Mouse (Mus musculus): ENCODE measurements around the gene Pex19.
A peak's percentile ranks its signal among the peaks of the same experiment; 100 is the strongest.

The Pex19 gene

GRCm38 (mm10) chr1:172133535-172133934 is 7.0 kb downstream of the Pex19 start:
- no peak for DNase-seq (ENCODE audit: low spot score in 2 of 2)

GRCm38 (mm10) chr1:172134072-172134471 is 7.5 kb downstream of the Pex19 start:
- no peak for DNase-seq (ENCODE audit: low spot score in 2 of 2)

- DNase-seq (ENCODE audit: low spot score in 2 of 2): no peak
These were observed 13.6 kb downstream of the Pex19 start for GRCm38 (mm10) chr1:172140160-172140559.

- no peak for DNase-seq (ENCODE audit: low spot score in 2 of 2)
These were observed 14.3 kb downstream of the Pex19 start for GRCm38 (mm10) chr1:172140825-172141224.

DNA sequence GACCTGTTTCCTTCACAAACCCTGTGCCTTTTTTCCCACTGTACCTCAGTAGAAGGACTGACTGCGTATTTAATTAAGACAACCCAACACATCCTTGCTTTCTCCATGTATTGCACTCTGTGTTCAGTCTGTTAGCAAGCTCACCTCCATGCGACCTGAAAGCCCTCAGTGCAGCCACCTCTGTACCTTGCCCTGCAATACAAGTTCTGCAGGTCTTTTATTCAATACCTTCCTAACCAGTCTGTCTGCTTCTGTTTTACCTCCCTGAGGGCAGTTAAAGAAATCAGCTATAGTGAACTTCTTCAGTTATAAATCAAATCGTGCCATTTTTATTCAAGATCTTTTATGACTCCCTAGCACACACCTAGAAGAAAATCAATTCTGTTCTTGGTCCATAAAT is 15.0 kb downstream of the Pex19 start:
- no peak for DNase-seq (ENCODE audit: low spot score in 2 of 2)

GRCm38 (mm10) chr1:172143570-172143969 is 17.0 kb downstream of the Pex19 start:
- peak; percentile 13 to 45 for DNase-seq (ENCODE audit: low spot score in 2 of 2)

GRCm38 (mm10) chr1:172147835-172148278 is 21.3 kb downstream of the Pex19 start, which contains the start of gene Dcaf8:
TSS of gene Dcaf8 (plus strand) at chr1:172148084.
- peak; percentile 92 to 94 for DNase-seq (ENCODE audit: low spot score in 2 of 2)

DNA sequence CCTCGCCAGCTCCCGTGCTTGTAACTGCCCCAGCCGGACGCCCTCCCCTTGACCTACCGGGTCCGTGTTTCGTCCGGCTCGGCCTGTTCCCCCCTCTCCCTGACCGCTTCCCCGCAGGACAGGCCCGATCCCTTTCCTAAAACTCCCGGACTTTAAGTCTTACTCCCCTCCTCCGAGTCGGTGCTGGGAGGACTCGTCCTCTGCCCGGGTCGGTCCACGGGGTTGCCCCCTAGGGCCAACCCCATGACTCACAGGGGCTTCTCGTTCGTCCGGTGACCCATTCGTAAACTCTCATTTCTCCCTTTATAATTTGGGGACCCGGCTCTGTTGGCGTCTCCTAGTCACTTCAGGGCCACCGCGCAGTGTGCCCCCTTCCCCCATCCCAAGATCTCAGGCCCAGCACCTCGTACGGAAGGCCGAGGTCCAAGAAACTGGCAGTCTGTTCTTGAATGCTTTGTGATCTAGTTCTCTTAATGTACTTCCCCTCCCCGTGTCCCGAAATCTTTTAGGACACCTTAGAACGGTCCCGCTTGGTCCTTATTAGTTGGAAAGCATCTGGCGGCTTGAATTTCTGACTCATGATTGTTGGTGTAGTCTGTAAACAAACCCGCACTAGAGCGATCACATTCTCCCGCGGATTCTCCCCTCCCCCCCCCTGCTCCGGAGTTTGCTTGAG is 21.9 kb downstream of the Pex19 start:
- DNase-seq (ENCODE audit: low spot score in 2 of 2): peak; percentile 3 to 44

DNA sequence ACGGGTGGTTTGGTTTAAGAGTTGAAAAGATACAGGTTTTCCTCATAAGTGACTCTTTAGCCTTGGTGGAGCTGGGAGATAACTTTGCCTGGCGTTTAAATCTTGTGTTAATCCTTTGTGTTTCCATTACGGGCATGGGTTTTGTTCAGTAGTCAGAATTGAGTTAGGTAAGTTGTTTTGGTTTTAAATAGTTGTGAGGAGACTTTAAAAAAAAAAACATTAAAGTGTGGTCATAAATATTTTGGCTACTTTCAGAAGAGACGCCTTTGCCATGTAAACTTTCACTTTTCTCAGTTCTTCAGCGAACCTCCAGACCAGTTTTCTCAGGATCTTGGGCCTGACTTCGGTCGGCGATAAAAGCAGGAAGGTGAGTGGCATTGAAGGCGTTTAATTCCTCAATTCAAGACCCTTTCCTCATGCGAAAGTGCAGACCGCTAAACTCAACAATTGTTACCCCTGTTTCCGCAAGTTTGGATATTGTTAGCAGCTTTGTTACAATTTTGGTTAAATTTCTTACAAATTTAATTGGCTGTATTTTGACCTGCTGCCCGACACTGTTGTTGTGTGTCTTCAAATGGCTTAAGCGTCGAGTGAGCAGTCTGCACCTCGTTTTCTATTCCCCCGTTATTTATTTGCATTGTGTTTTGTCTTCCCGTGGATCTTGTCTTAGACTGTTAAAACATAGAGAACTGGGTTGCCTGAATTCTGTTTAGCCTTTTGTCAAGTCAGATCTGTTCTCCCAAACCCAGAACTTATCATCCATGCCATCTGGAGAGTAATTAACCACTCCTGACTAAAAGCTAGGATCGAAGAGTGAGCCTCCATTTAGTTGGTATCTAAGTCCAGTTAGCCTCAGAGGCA is 22.6 kb downstream of the Pex19 start:
- no peak for DNase-seq (ENCODE audit: low spot score in 2 of 2)

GRCm38 (mm10) chr1:172154536-172154935 is 28.0 kb downstream of the Pex19 start:
- no peak for DNase-seq (ENCODE audit: low spot score in 2 of 2)

GRCm38 (mm10) chr1:172155518-172155917 is 29.0 kb downstream of the Pex19 start:
- no peak for DNase-seq (ENCODE audit: low spot score in 2 of 2)

DNA sequence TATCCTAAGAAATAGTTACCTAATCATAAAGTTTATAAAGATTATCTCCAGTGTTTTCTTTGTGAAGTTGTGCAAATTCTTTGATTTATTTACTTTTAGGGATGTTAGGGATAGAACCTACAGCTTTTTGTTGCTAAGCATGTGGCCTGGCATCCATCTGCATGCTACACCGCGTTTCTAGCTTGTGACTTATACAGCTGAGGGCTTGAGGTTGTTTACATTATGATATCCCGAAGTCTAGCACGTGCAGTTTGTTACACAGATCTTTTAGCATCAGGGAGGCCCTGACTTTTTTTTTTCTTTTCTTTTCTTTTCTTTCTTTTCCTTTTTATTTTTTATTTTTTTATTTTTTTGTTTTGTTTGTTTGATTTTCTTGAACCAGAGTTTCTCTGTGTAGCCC is 33.4 kb downstream of the Pex19 start:
- no peak for DNase-seq (ENCODE audit: low spot score in 2 of 2)

- DNase-seq (ENCODE audit: low spot score in 2 of 2): no peak
These were observed 34.0 kb downstream of the Pex19 start for GRCm38 (mm10) chr1:172160508-172160907.

GRCm38 (mm10) chr1:172162009-172162408 is 35.5 kb downstream of the Pex19 start:
- DNase-seq (ENCODE audit: low spot score in 2 of 2): peak in 1 of 2 experiments; percentile 15

DNA sequence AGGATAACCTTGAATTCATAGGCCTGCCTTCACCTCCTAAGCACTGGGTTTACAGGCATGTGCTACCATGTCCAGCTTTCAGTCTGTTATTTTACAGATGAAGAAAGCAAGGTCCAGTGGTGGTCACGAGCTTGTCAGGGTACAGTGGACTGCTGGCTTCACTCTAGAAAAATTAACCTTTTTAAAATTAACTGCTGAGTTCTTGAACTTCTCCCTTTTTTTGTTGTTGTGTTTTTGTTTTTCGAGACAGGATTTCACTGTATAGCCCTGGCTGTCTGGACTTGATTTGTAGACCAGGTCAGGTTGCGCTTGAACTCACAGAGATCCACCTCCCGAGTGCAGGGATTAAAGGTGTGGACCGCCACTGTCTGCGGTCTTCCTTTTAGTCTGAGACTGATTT is 36.4 kb downstream of the Pex19 start:
- no peak for DNase-seq (ENCODE audit: low spot score in 2 of 2)

DNA sequence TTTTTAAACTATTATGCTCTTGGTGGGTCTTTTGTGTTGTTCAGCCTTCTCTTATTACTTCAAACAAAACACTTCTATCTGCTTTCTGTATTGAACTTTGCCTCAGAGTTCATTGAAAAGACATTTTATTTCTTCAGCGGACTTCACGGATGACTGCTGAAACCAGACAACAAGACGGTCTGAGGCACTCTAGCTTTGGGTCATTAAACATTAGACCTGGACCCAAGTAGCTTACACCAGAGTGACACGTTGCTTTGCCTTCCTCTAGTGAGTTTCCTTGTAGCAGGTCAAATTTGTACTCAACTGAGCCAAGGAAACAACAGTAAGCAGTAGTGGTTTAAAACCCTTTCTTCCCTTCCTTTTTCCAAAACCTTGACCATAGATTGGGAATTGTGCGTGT is 41.4 kb downstream of the Pex19 start:
- no peak for DNase-seq (ENCODE audit: low spot score in 2 of 2)

DNA sequence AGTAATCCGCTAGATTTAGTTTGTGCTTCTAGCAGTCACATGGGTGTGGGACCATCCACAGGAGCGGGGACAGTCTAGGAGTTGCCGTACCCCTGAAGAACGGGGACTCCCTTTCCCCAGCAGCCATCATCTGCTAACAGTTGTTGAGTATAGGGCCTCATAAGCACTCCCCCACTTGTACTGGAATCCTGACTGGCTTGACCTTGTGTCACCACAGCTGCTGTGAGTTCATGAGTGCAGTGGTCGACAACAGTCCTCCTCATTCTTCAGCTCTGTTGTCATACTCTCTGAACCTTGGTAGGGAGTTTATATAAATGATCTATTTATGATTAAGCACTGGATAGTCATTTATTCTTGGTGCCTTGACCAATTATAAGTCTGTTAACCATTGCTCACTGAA is 43.3 kb downstream of the Pex19 start:
- no peak for DNase-seq (ENCODE audit: low spot score in 2 of 2)

DNA sequence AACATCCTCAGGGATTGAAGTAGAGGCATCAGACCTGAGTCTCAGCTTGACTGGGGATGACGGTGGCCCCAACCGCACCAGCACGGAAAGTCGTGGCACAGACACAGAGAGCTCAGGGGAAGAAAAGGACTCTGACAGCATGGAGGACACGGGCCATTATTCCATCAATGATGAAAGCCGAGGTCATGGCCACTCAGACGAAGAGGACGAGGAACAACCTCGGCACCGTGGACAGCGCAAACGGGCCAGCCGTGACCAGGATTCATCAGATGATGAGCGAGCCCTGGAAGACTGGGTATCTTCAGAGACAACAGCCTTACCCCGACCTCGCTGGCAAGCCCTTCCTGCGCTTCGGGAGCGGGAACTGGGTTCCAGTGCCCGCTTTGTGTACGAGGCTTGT is 45.8 kb downstream of the Pex19 start:
- DNase-seq (ENCODE audit: low spot score in 2 of 2): no peak

DNA sequence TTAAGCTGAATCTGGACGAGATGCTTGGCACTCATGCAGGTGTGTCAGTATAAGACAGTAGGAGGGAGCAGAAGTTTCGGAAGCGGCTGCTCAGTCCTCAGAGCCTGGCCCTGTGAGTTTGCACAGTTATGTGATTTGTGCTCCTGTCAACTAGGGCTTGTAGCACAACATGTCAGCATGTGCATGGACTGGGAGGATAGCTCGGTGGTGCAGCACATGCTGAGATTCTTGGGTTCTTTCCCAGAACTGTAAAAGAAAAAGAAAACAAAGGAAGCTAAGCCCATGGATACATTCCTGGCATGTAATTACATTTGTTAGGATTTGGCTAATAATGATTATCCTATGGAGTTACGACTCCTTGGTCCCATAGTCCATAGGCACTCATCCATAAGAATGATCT is 46.6 kb downstream of the Pex19 start:
- no peak for DNase-seq (ENCODE audit: low spot score in 2 of 2)

- no peak for DNase-seq (ENCODE audit: low spot score in 2 of 2)
These were observed 51.2 kb downstream of the Pex19 start for GRCm38 (mm10) chr1:172177791-172178190.

DNA sequence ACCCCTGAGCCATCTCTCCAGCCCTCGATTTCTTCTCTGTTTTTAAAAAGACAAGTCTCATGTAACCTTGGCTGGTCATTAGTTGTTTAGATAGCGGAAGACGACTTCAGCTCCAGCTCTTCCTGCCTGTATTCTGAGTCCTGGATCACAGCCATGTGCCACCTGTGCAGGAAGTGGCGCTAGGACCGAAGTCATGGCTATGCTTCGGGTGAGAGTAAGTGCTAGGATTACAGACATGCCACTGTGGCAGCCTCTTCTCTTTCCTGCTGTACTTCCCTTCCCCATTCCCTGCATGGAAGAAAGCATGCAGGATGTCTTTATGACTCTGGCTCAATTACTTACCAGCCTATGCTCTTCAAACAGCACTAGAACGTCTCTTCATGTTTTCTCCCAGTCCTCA is 52.5 kb downstream of the Pex19 start:
- no peak for DNase-seq (ENCODE audit: low spot score in 2 of 2)

DNA sequence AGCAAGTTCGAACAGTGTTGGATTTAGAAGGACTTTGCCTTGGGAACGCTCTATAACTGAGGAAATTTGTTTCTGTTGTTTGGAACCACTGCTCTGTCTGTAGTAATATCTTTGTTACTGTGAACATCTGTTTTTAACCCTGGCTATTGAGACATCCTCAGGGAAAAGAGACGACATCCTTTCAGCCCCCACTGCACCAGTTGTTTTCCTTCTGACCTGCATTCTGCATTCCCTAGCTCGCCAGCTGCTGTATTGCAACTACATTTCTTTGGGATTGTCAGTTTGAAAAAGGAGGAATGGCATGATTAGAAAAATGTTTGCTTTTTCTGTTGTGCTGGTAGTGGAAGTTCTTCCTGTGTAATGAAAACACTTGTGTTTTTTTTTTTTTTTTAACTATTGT is 54.3 kb downstream of the Pex19 start:
- DNase-seq (ENCODE audit: low spot score in 2 of 2): no peak

- no peak for DNase-seq (ENCODE audit: low spot score in 2 of 2)
These were observed 55.2 kb downstream of the Pex19 start for GRCm38 (mm10) chr1:172181777-172182176.
